Mouse (Mus musculus) spleen, adult 2 months (tissue): Measurements from ENCODE around the gene Gm28998. TPM values are rescaled to one million over a fixed set of nuclear protein-coding genes. Genes with fewer than 3 reads are reported as not detected.
"Not testable (repeated sequence)": the region's sequence is repeated elsewhere in the genome, so short reads cannot be mapped to it uniquely, and the experiment has no call there.

ENCODE experiments used
- DNase-seq, 2 experiments: peaks; one replicate each; pipeline versions ENCODE4 v3.0.0 to v3.0.0-alpha.2; 2012 to 2021; ENCODE audit warnings: low spot score in 2 of 2, low read depth in 1 of 2
- H3K27ac ChIP-seq: fragments of 200-500 bp; 2 replicates; pipeline ENCODE4 v1.5.1; 2012; ENCODE audit warnings: low read length, inconsistent platforms; ENCODE audit not compliant: insufficient read depth
- H3K27me3 ChIP-seq: fragments of 200-500 bp; 2 replicates; pipeline ENCODE4 v1.6.1; 2012; ENCODE audit warnings: mild to moderate bottlenecking, moderate library complexity, low read length, inconsistent platforms; ENCODE audit not compliant: control insufficient read depth, insufficient read depth
- H3K36me3 ChIP-seq: fragments of 200-500 bp; 2 replicates; pipeline ENCODE4 v1.6.1; 2012; ENCODE audit warnings: mild to moderate bottlenecking, low read length, inconsistent platforms; ENCODE audit not compliant: control insufficient read depth, insufficient read depth
- H3K4me1 ChIP-seq: fragments of 200-500 bp; 2 replicates; pipeline ENCODE4 v1.6.1; 2011; ENCODE audit warnings: inconsistent platforms; ENCODE audit not compliant: control insufficient read depth, insufficient read depth, insufficient read length
- H3K4me3 ChIP-seq: fragments of 200-500 bp; 2 replicates; pipeline ENCODE4 v1.5.1; 2011; ENCODE audit warnings: mild to moderate bottlenecking, inconsistent platforms; ENCODE audit not compliant: insufficient read depth, insufficient read length; ENCODE audit errors: extremely low read depth
- WGBS: fragments of 180-500 bp; shearing (Covaris S2); methylation state at CpG from one replicate; pipeline ENCODE4 v1.1.7; 2018; 5-methylcytosine and 5-hydroxymethylcytosine counted together
- polyA plus RNA-seq: library from polyadenylated mRNA; depleted of rRNA; stranded (reverse); fragments of >200 nt; gene quantifications from 2 replicates; pipeline ENCODE4 v1.2.3, GENCODE M21; 2012; rRNA removed

Gm28998 gene
- polyA plus RNA-seq, result not detected in 2 replicates

- H3K27ac ChIP-seq, H3K36me3 ChIP-seq, H3K27me3 ChIP-seq, H3K4me3 ChIP-seq, H3K4me1 ChIP-seq, DNase-seq: not testable (repeated sequence)
- WGBS, result no CpG with 5 or more reads among the region's 8 CpGs
These were observed at the start of gene Gm28998 for GRCm38 (mm10) chrY:7253487-7253886. TSS of gene Gm28998 (plus strand) at chrY:7253787.

Other genes starting within 250 kb of the Gm28998 start
- gene Gm21244, start 84.5 kb upstream of the Gm28998 start, polyA plus RNA-seq, result not detected in 2 replicates
- not detected in 2 replicates for gene Gm21788, start 151.2 kb downstream of the Gm28998 start, polyA plus RNA-seq